Mouse (Mus musculus) heart, adult 2 months (tissue): ENCODE results near the gene Fam166a. TPM values are rescaled to one million over a fixed set of nuclear protein-coding genes. Genes with fewer than 3 reads are reported as not detected.

Experiments
- DNase-seq, 2 experiments: peaks; one replicate each; pipeline ENCODE4 v3.0.0; 2021
- H3K27ac ChIP-seq: fragments of 200-600 bp; 2 replicates; pipeline ENCODE4 v1.8.1; 2022
- H3K27me3 ChIP-seq: fragments of 200-500 bp; 2 replicates; pipeline ENCODE4 v1.6.1; 2012; ENCODE audit warnings: mild to moderate bottlenecking, low read length, inconsistent platforms, mixed read lengths; ENCODE audit not compliant: control insufficient read depth, insufficient read depth
- H3K36me3 ChIP-seq: fragments of 200-500 bp; 2 replicates; pipeline ENCODE4 v1.6.1; 2012; ENCODE audit warnings: low read length, inconsistent platforms; ENCODE audit not compliant: control insufficient read depth, insufficient read depth
- H3K4me1 ChIP-seq: fragments of 200-500 bp; 2 replicates; pipeline ENCODE4 v1.6.1; 2011; ENCODE audit warnings: low read length; ENCODE audit not compliant: control insufficient read depth, insufficient read depth
- H3K4me3 ChIP-seq: fragments of 200-600 bp; 2 replicates; pipeline ENCODE4 v1.8.1; 2022
- H3K79me2 ChIP-seq: fragments of 200-500 bp; replicated peaks from 2 replicates; pipeline ENCODE4 v1.6.1; 2012; ENCODE audit warnings: mild to moderate bottlenecking, inconsistent platforms, low read length, moderate library complexity, mixed read lengths; ENCODE audit not compliant: control insufficient read depth, insufficient read depth
- H3K9ac ChIP-seq: fragments of 200-500 bp; 2 replicates; pipeline ENCODE4 v1.6.1; 2012; ENCODE audit warnings: low read depth, mild to moderate bottlenecking, control low read depth, inconsistent platforms, low read length, mixed read lengths
- CTCF ChIP-seq: fragments of 200-600 bp; IDR thresholded peaks from 2 replicates; pipeline ENCODE4 v1.8.1; 2022; ENCODE audit warnings: antibody characterized with exemption, mild to moderate bottlenecking, moderate library complexity
- EP300 ChIP-seq: fragments of 200-500 bp; IDR thresholded peaks from 2 replicates; pipeline ENCODE4 v1.6.1; 2011; ENCODE audit warnings: low read depth, low read length, control low read depth; ENCODE audit not compliant: insufficient read depth
- POLR2A ChIP-seq: fragments of 200-500 bp; IDR thresholded peaks from 2 replicates; pipeline ENCODE4 v1.6.1; 2011; ENCODE audit warnings: mild to moderate bottlenecking, low read depth, low read length, control low read depth; ENCODE audit not compliant: insufficient read depth
- WGBS: fragments of 180-500 bp; shearing (Covaris S2); methylation state at CpG from one replicate; pipeline ENCODE4 v1.1.7; 2018; 5-methylcytosine and 5-hydroxymethylcytosine counted together
- intact Hi-C: fragments of 180-260 bp; cut with DNase I; formaldehyde crosslinking; loops from one replicate; pipeline ENCODE4 v1.15.1; 2025
- polyA plus RNA-seq: library from polyadenylated mRNA; depleted of rRNA; stranded (reverse); fragments of >200 nt; gene quantifications from 2 replicates; pipeline ENCODE4 v1.2.3, GENCODE M21; 2012
- total RNA-seq, 2 experiments: library from RNA; stranded (reverse); gene quantifications; 2 replicates each; pipeline ENCODE4 v1.2.3; 2021

Fam166a gene
- total and polyA plus RNA-seq, 3 experiments, result 0.21 TPM; not detected in 2

- DNase-seq, result peak; percentile 85 to 93
- 18% methylated on average over 8 of the region's 8 CpGs for WGBS
- H3K9ac ChIP-seq, result peak within 1 kb of the TSS; percentile 51
- H3K79me2 ChIP-seq, result no peaks in the 10 kb centered on the region
- peak within 1 kb of the TSS; percentile 52 for H3K4me3 ChIP-seq
- peaks cover 20% of the 10 kb centered on the region for H3K4me1 ChIP-seq
- TF ChIP-seq CTCF (no peak), EP300 (peak; percentile 88), POLR2A (peak; percentile 87)
- H3K27me3 ChIP-seq, result no peaks in the 10 kb centered on the region
- intact Hi-C loops, result loop anchor here (1.0 kb wide), 2 partner anchors 16 to 29 kb away; partner anchors contain the start of gene Nrarp
- H3K36me3 ChIP-seq, result no peaks in the 10 kb centered on the region
- peak within 1 kb of the TSS; percentile 95 for H3K27ac ChIP-seq
Observed at GRCm38 (mm10) chr2:25196172-25196954, 22.2 kb upstream of the Fam166a start, which contains the start of gene Tor4a. TSS of gene Tor4a (minus strand) at chr2:25196886.

GRCm38 (mm10) chr2:25197191-25197590, 21.4 kb upstream of the Fam166a start:
- WGBS, result 25% methylated on average over 2 of the region's 2 CpGs
- no peak for TF ChIP-seq EP300
- TF ChIP-seq CTCF, result no peak
- no peak for TF ChIP-seq POLR2A
- Histone ChIP-seq H3K27me3 (no peaks in the 10 kb centered on the region), H3K4me1 (peaks cover 20% of the 10 kb centered on the region), H3K4me3 (peak overlapping the region; percentile 30), H3K36me3 (no peaks in the 10 kb centered on the region), H3K9ac (no peak overlapping the region), H3K79me2 (no peaks in the 10 kb centered on the region), H3K27ac (peak overlapping the region; percentile 95)
- intact Hi-C loops, result no loop called here
- peak in 1 of 2 experiments; percentile 41 for DNase-seq

DNA sequence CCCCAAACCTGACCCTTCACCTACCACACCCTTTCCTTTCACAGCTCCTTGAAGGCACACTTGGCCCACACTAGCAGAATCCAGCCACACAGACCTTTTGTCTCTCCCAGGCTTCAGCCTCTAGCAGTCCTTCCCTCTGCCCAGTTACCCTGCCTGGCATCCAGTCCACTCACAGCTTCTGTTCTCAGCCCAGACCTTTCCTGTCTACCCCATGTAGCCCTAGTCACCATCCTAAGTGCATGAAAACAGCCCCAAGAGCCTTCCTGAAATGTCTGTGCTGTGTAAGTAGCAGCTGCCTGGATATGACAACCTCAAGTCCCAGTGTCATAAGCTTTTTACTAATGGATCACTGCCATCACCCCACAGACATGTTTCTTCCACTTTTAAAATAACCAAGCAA, 20.6 kb upstream of the Fam166a start:
- H3K4me1 ChIP-seq, result peaks cover 20% of the 10 kb centered on the region
- peak overlapping the region; percentile 95 for H3K27ac ChIP-seq
- H3K4me3 ChIP-seq, result no peak overlapping the region
- intact Hi-C loops, result no loop called here
- H3K27me3 ChIP-seq, result no peaks in the 10 kb centered on the region
- H3K9ac ChIP-seq, result no peak overlapping the region
- TF ChIP-seq EP300 (no peak), CTCF (no peak), POLR2A (no peak)
- no peaks in the 10 kb centered on the region for H3K36me3 ChIP-seq
- H3K79me2 ChIP-seq, result no peaks in the 10 kb centered on the region
- no peak for DNase-seq

DNA sequence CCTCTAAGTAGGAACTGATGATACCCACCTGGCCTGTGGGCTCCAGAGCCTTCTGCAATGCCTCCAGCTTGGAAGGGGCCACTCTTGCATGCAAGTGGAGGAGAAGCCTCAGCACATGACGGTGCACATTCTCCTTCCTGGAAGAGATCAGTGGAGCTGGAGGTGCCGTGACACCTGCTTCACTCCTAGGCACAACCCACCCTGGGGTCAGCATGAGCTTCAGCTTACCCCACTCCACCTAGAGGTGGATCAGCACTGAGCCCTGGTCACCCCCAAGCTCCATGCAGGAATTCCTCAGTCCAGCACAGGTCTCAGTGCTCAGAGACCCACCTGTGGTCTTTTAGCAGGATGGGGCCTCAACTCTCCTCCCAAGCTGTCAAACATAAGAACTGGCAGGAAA, 17.9 kb upstream of the Fam166a start:
- no peak overlapping the region for H3K27ac ChIP-seq
- TF ChIP-seq POLR2A, result no peak
- no peak for TF ChIP-seq EP300
- TF ChIP-seq CTCF, result no peak
- no peak for DNase-seq
- WGBS, result 90% methylated on average over 2 of the region's 2 CpGs
- no peak overlapping the region for H3K4me3 ChIP-seq
- H3K27me3 ChIP-seq, result no peaks in the 10 kb centered on the region
- H3K79me2 ChIP-seq, result no peaks in the 10 kb centered on the region
- H3K4me1 ChIP-seq, result peaks cover 3% of the 10 kb centered on the region; the same call in 1 of the 2 replicates
- H3K36me3 ChIP-seq, result no peaks in the 10 kb centered on the region
- intact Hi-C loops, result no loop called here
- H3K9ac ChIP-seq, result no peak overlapping the region

GRCm38 (mm10) chr2:25203631-25204214, 14.8 kb upstream of the Fam166a start:
- no peaks in the 10 kb centered on the region for H3K27me3 ChIP-seq
- TF ChIP-seq POLR2A (no peak), CTCF (peak; percentile 44), EP300 (no peak)
- H3K36me3 ChIP-seq, result no peaks in the 10 kb centered on the region

GRCm38 (mm10) chr2:25207593-25207992, 11.0 kb upstream of the Fam166a start:
- H3K27me3 ChIP-seq, result no peaks in the 10 kb centered on the region
- no peak for TF ChIP-seq CTCF
- TF ChIP-seq POLR2A, result no peak
- no peak for TF ChIP-seq EP300
- WGBS, result 74% methylated on average over 1 of the region's 1 CpGs
- H3K9ac ChIP-seq, result no peak overlapping the region
- no peak overlapping the region for H3K4me3 ChIP-seq
- DNase-seq, result no peak
- intact Hi-C loops, result no loop called here
- H3K27ac ChIP-seq, result no peak overlapping the region
- H3K36me3 ChIP-seq, result no peaks in the 10 kb centered on the region
- H3K79me2 ChIP-seq, result peaks cover 2% of the 10 kb centered on the region
- peaks cover 4% of the 10 kb centered on the region; the same call in 1 of the 2 replicates for H3K4me1 ChIP-seq

More at GRCm38 (mm10) chr2:25203631-25204214, 14.8 kb upstream of the Fam166a start:
- Histone ChIP-seq H3K9ac (no peak overlapping the region), H3K4me1 (no peaks in the 10 kb centered on the region), H3K79me2 (no peaks in the 10 kb centered on the region), H3K27ac (no peak overlapping the region), H3K4me3 (no peak overlapping the region)
- 47% methylated on average over 4 of the region's 4 CpGs for WGBS
- no peak for DNase-seq
- intact Hi-C loops, result no loop called here
